Mouse (Mus musculus): Measurements from ENCODE around the gene Gpt2.
A peak's percentile ranks its signal among the peaks of the same experiment; 100 is the strongest.

Gene Gpt2

DNA sequence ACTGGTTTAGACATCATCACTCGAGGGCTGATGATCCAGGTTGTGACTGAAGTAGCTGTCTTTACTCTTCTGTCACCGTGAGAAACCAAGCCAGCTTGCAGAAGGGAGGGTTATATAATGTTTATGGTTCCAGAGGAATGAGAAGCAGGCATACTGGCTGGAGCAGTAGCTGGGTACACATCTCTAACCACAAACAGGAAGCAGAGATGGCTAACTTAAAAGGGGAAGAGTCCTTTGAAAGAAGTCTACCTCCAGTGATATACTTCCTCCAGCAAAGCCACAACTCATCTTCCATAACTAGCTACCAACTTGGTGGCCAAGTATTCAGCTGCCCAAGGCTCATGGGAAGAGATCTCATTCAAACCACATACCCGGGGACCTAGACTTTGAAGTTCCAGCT is 39.1 kb downstream of the Gpt2 start:
- DNase-seq: no peak

DNA sequence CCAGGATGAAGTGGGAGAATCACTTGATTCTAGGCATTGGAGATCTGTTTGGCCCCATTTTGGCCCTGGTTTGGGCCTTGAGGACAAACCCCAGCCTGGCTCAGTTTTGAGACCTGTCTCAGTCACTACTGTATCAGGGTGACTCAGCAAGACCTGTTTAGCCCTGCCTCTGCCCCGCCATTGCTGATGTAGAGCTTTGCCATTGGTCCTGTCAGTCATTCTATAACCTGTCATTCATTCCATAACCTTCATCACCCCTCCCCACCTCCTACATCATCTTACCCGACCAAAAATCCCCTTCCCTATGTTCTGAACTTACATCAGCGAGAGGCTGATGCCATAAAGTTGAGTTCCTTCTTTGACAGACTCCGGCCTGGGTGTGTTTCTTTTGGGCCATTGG is 40.5 kb downstream of the Gpt2 start:
- DNase-seq: no peak

DNA sequence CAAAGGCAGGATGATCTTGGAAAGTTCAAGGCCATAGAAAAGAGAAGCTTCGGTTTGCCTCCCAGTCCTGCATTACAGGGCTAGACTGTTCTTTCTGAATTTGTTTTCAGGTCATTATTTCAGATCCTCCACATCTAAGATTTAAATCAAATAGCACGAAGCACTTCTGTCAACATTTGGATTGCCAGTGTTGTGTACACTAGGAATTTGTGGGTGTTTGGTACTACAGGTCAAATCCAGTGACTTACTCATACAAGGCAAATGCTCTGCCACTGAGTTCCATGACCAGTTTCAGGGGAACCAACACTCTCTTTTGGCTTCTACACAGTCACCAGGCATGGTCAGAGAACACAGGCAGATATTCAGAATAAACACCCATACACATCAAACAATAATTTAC is 41.1 kb downstream of the Gpt2 start:
- no peak for DNase-seq

DNA sequence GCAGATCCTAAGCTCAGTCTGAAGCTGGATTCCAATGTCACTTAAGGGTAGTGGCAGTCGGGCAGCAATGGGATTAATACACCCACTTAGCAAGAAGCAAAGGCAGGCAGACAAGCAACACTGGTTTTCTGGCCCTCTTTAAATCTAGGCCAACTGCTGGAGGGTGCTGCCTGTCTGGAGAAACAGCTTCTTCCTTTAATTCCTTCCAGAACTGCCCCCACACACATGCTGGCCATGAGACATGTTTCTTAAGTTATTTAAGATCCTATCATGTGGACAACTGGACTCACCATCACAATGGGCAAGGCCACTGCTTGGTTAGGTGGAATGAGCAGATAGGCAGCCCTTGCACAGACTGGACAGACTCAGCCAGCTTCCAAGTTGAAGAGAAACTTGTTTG is 41.8 kb downstream of the Gpt2 start:
- DNase-seq: no peak

DNA sequence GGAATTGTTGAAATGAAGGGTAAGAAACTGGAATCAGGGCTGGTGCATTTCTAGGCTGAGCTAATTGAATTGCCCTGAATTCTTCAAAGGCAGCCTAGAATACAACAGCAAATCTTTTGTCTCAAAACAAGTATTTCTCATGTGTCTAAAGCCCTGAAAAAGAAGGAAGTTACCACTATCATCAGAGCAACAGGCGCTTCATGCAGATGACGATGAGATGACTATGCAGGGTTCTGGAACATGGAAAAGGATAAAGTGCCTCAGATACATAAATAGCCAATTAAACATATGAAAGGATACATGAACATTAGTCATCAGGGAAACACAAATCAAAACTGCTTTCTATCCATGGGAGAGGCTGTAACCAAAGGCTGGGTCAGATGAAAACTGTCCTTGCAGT is 44.0 kb downstream of the Gpt2 start:
- no peak for DNase-seq

DNA sequence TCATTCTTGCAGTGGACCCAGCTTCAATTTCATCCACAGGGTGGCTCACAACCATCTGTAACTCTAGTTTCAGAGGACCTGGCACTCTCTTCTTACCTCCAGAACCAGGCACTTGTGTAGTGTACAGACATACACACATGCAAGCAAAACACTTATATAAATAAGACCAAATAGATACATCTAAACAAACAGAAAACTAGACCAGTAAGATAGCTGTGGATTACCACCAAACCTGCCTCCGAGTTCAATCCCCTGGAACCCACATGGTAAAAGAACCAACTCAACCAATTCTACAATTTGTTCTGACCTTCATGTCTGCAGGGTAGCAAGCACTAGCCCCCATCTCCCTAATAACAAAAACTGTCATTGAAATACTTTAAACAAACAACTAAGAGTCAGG is 59.6 kb downstream of the Gpt2 start:
- no peak for DNase-seq

DNA sequence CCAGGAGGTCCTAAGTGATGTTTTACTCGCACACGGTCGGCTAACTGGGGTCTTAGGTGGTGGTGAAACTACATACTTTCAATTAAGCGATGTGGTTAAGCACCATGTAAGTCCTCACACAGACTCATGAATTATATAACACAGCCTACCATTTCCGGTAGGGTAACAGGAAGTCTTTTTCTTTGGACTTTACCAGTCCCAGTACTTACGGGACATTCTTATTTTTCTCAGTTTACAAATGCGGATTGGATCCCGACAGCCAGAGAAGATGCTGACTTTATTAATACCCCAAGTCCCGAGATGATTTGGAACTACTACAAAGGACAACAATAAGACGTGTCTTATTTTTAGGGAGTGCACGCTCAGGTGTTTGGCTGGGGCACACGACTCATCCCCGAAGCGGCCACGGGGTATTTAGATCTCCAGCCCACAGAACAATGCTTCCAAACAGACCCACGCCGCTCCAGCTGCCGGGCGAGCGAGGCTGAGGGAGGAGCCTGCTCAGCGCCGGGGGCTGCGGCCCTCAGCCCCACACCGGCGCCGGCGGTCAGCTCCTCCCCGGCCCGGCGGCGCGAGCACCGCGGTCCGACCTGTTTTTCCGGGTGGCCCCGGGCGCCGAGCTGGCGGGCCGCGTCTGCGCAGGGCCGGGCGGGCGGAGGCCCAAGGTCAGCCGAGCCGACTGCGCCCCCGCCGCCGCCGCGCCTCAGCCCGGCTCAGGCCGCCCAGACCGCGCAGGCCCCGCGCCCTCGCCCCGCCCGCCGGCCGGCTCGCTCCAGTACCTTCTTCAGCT is 62.2 kb downstream of the Gpt2 start:
- peak; percentile 73 for DNase-seq

DNA sequence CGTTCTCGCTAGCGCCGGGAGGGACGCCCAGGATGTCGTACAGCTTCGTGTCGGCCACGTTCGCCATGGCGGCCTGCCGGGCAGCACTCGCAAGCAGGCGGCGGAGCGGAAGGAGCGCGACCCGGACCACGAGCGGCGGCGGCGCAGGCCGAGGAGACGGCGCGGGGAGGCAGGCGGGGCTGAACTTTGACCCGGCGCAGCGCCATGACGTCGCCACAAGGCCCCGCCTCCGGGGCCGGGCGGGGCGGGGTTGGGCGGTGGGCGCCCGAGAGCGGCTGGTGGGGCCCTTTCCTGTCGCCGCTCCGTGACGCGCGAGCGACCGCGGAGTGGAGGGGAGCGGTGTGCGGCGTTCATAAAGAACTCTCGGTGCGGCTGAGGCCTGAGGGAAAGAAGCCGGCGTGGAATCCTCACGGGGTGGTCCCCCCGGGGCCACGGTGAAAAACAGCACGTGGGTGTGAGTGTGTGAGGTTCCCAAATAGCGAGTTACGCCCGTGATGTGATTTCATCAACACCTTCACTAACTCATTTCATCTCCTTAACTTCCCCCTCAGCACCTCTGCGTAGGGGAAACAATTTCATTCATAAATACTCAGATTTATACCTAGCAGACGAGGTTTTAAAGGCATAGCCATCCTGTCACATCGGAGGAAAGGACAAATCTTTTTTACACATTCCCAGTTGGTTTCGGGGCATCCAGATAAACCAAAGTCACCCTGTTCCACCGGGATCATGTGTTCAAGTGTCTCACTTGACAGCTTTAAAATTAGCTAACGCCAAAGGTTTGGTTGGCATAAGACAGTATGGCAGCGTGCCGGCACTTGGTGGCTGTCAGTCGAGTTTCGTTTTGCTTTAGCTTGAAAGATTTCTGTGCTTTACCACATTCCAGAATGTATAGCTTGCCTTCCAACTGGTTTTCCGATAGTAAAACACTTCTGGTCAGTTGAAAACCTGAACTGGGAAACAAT is 63.1 kb downstream of the Gpt2 start, which contains the start of gene Dnaja2:
TSS of gene Dnaja2 (minus strand) at position 164 of the 965 bp plus-strand sequence.
- peak; percentile 86 for DNase-seq

DNA sequence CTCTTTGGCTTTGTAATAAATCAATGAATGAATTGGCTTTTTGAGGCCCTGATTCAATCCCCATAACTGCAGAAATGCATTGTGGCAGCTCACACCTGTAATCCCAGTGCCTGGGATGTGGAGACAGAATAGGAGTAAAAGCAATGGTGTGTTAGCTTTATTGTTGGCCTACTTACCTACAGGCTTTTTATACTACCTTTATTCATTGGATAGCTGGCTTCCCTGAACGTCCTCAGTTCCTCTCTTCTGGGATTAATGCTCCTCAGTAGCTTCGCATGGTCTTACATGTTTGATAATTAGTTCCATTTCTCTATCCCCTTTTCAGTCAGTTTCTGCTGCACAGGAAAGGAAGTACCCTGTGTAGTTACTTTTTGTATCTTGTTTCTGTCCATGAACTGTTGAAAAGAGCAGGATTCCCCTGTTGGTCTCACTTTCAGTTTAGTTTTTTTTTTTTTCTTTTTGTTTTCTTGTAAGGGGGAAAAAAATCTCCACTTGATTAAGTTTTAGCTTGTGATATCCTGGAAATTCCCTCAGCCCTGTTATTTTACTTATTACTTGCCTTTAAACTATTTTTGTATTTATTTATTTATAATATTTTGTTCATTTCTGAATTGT is 64.7 kb downstream of the Gpt2 start:
- no peak for DNase-seq

DNA sequence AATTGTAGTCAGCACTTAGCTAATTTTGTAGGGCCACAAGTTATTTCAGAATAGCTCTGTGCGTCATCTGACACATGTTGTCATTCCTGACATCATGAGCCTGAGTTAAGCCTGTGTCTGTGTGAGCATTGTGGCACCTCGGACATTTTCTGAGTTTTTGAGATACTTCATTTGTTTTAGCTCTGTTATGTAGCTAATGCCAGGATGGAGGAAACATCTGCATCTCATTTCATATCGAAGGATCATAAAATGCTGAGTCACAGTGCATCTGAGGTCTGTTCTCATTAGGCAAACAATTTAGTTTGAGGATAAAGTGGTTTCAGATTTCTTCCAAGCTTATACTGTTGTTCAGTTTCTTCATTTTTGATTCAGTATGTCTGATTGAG is 65.2 kb downstream of the Gpt2 start:
- no peak for DNase-seq

DNA sequence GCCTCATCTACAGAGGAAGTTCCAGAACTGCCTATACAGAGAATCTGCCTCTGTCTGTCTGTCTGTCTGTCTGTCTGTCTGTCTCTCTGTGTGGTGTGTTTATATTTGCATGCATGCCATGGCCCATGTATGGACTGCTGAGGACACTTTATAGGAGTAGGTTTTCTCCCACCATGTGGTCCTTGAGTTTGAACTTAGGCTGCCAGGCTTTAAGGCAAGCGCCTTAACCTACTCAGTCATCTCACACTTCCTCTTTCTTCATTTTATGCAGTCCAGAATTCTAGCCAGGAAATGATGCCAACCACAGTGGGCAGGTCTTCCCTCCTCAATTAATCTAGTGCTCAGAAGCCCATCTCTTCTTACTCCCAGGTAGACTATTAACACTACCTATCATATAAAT is 66.8 kb downstream of the Gpt2 start:
- peak; percentile 21 for DNase-seq

DNA sequence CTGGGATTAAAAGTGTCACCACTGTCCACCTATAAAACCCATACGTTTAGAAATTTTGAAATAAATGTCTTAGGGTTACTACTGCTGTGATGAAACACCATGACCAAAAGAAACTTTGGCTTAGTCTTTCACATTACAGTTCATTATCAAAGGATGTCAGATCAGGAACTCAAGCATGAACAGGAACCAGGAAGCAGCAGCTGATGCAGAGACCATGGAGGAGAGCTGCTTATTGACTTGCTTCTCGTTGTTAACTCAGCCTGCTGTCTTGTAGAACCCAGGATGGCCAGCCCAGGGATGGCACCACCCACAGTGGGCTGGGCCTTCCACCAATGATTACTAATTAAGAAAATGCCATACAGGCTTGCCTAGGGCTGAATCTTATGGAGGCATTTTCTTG is 67.6 kb downstream of the Gpt2 start:
- no peak for DNase-seq

DNA sequence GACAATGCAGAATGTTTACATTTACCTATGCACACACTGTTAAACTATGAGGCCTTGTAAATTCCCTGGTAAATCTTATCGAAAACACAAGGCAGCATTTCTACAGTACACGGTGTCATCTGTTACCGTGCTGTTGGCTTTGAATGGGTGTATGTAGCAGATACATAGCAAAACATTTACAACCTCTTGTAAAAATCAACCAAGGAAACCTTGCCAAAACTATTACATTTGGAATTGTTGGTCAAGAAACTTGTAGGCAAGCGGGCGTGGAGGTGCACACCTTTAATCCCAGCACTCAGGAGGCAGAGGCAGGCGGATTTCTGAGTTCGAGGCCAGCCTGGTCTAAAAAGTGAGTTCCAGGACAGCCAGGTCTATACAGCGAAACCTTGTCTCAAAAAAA is 71.0 kb downstream of the Gpt2 start:
- peak; percentile 77 for DNase-seq

DNA sequence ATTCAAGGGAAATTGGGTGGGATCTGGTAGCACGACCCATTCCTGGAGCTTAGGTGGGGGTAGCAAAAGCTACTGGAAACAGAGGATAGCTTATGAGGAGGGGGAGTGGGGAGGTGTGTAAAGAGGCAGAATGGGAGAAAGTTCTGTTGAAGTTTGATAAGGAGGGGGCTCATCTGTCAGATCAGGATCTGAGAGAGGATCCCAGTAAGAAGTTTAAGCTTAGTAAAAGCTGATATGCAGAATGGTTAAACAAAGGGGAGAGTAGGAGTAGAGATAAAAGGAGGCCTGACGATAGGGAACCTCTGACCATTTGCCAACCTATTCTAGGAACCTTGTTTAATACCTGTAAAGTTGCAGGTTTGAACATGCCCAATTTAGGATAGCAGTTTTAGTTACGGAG is 72.8 kb downstream of the Gpt2 start:
- DNase-seq: no peak

DNA sequence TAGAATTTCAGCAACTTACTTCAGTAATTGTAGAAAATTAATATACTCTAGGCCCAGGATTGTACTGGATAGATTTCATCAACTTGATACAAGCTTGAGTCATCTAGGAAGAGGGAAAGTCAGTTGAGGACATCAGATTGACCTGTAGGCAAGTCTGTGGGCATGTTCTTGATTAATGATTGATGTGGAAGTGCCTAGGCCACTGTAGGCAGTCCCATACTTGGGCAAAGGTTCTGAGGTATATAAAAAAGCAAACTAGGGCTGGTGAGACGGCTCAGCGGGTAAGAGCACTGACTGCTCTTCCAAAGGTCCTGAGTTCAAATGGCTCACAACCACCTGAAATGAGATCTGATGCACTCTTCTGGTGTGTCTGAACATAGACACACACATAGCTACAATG is 75.4 kb downstream of the Gpt2 start:
- peak; percentile 88 for DNase-seq

DNA sequence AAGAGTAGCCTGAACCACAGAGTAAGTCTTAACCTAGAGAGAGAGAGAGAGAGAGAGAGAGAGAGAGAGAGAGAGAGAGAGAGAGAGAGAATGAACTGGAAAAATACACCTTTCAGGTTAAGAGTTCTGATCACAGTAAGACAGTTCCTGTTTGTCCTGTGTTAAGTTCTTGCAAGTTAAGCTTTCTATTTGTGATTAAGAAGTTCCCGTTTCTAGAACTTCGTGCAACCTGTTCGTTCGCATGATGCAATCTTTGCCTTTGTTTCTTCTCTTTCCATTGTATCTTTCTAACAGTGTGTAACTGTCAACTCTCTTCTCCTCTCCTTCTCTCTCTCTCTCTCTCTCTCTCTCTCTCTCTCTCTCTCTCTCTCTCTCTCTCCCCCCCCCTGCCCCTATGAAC is 78.1 kb downstream of the Gpt2 start:
- no peak for DNase-seq

DNA sequence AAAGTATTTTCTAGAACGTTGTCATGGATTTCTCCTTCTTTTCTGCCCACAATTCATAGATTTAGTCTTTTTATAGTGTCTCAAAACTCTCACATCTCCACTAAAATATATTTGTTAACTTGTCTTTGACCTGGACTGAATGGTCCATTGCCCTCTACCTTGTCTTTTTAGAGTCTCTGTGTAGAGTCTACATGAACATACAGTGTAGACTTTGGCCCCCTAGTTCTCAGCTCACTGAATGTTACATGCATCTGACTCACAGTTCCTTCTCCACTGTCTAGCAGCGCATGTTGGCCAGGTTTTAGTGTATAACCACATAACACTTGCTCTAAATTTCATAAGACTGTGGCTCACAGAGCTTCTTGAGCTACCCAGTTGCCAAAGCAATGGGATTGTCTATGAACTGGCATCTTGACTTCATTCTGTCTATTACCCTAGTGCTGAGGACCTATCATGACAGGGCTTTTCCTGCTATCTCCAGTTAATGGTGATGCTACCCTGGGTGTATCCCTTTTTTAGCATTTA is 81.7 kb downstream of the Gpt2 start:
- DNase-seq: peak; percentile 65
